Mouse (Mus musculus): ENCODE results near the gene Usp24. TPM values are rescaled to one million over a fixed set of nuclear protein-coding genes. Genes with fewer than 3 reads are reported as not detected.

Gene Usp24
- total RNA-seq, 1 experiment: 30.5 TPM

- Histone ChIP-seq H3K9ac (ENCODE audit: insufficient read depth, low read depth, low read length, poor library complexity, severe bottlenecking) (no peak overlapping the region), H3K27ac (ENCODE audit: insufficient read depth, low read depth, low read length, poor library complexity, severe bottlenecking) (no peak overlapping the region), H3K4me3 (ENCODE audit: insufficient read depth in 1 of 2, low read depth in 1 of 2, low read length in 2 of 2, poor library complexity in 1 of 2, severe bottlenecking in 1 of 2) (no peak overlapping the region), H3K9me3 (ENCODE audit: control insufficient read depth, insufficient read depth, low read depth, low read length) (no peaks in the 10 kb centered on the region), H3K36me3 (ENCODE audit: control insufficient read depth, insufficient read depth, low read length, poor library complexity, severe bottlenecking) (peaks cover 36% of the 10 kb centered on the region), H3K4me1 (ENCODE audit: control insufficient read depth in 2 of 2, insufficient read depth in 2 of 2, low read length in 2 of 2, poor library complexity in 1 of 2) (no peaks in the 10 kb centered on the region)
- in situ Hi-C loops (cut with MboI; ENCODE audit: low sequenced_read_pairs in 2 of 2, unreplicated experiment in 2 of 2): no loop called here
- TF ChIP-seq HCFC1 (IDR thresholded peaks at IDR 0.05; ENCODE audit: borderline replicate concordance, insufficient read depth, low read length): no peak
- peak; percentile 53; the same call in 1 of the 2 replicates for TF ChIP-seq ZNF384 (IDR thresholded peaks at IDR 0.05; ENCODE audit: low read depth, low read length)
- DNase-seq (ENCODE audit: low read depth, low spot score): peak; percentile 40
These were observed 120.5 kb downstream of the Usp24 start for GRCm38 (mm10) chr4:106436475-106436874.

GRCm38 (mm10) chr4:106437207-106437606, 121.2 kb downstream of the Usp24 start:
- no peaks in the 10 kb centered on the region for H3K9me3 ChIP-seq (ENCODE audit: control insufficient read depth, insufficient read depth, low read depth, low read length)
- H3K9ac ChIP-seq (ENCODE audit: insufficient read depth, low read depth, low read length, poor library complexity, severe bottlenecking): no peak overlapping the region
- TF ChIP-seq MAFK (IDR thresholded peaks at IDR 0.05; ENCODE audit: insufficient read depth, low read depth, low read length) (no peak), ZNF384 (IDR thresholded peaks at IDR 0.05; ENCODE audit: low read depth, low read length) (no peak), CHD2 (IDR thresholded peaks at IDR 0.05; ENCODE audit: low read depth, low read length) (no peak), ZC3H11A (IDR thresholded peaks at IDR 0.05; ENCODE audit: borderline replicate concordance, low read depth, low read length) (no peak), HCFC1 (IDR thresholded peaks at IDR 0.05; ENCODE audit: borderline replicate concordance, insufficient read depth, low read length) (no peak)
- H3K36me3 ChIP-seq (ENCODE audit: control insufficient read depth, insufficient read depth, low read length, poor library complexity, severe bottlenecking): peaks cover 36% of the 10 kb centered on the region
- no peak for DNase-seq (ENCODE audit: low read depth, low spot score)
- in situ Hi-C loops (cut with MboI; ENCODE audit: low sequenced_read_pairs in 2 of 2, unreplicated experiment in 2 of 2): no loop called here
- H3K4me1 ChIP-seq (ENCODE audit: control insufficient read depth in 2 of 2, insufficient read depth in 2 of 2, low read length in 2 of 2, poor library complexity in 1 of 2): no peaks in the 10 kb centered on the region
- H3K4me3 ChIP-seq (ENCODE audit: insufficient read depth in 1 of 2, low read depth in 1 of 2, low read length in 2 of 2, poor library complexity in 1 of 2, severe bottlenecking in 1 of 2): no peak overlapping the region
- no peak overlapping the region for H3K27ac ChIP-seq (ENCODE audit: insufficient read depth, low read depth, low read length, poor library complexity, severe bottlenecking)

DNA sequence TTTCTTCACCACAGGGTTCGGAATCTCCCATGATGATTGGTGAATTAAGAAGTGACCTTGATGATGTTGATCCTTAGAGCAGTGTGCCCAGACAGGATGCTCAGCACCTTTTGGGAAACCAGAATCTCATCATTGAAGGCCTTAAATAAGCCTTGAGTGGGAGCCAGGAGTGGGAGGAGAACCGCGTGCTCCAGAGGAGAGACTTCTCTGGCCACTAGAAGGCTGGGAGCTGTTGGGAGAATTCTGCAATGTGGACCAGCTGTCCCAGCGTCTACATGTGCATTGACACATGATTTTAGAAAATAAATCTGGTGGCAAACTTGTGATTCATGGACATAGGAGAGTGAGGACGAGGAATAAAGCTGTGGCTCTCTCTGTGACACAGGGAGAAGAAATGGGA, 122.8 kb downstream of the Usp24 start:
- Histone ChIP-seq H3K4me1 (ENCODE audit: control insufficient read depth in 2 of 2, insufficient read depth in 2 of 2, low read length in 2 of 2, poor library complexity in 1 of 2) (no peaks in the 10 kb centered on the region), H3K9me3 (ENCODE audit: control insufficient read depth, insufficient read depth, low read depth, low read length) (no peaks in the 10 kb centered on the region), H3K9ac (ENCODE audit: insufficient read depth, low read depth, low read length, poor library complexity, severe bottlenecking) (no peak overlapping the region), H3K4me3 (ENCODE audit: insufficient read depth in 1 of 2, low read depth in 1 of 2, low read length in 2 of 2, poor library complexity in 1 of 2, severe bottlenecking in 1 of 2) (no peak overlapping the region), H3K36me3 (ENCODE audit: control insufficient read depth, insufficient read depth, low read length, poor library complexity, severe bottlenecking) (peaks cover 38% of the 10 kb centered on the region), H3K27ac (ENCODE audit: insufficient read depth, low read depth, low read length, poor library complexity, severe bottlenecking) (no peak overlapping the region)
- DNase-seq (ENCODE audit: low read depth, low spot score): no peak
- TF ChIP-seq MAFK (IDR thresholded peaks at IDR 0.05; ENCODE audit: insufficient read depth, low read depth, low read length) (no peak), ZNF384 (IDR thresholded peaks at IDR 0.05; ENCODE audit: low read depth, low read length) (no peak), HCFC1 (IDR thresholded peaks at IDR 0.05; ENCODE audit: borderline replicate concordance, insufficient read depth, low read length) (no peak), CHD2 (IDR thresholded peaks at IDR 0.05; ENCODE audit: low read depth, low read length) (no peak), ZC3H11A (IDR thresholded peaks at IDR 0.05; ENCODE audit: borderline replicate concordance, low read depth, low read length) (no peak)
- in situ Hi-C loops (cut with MboI; ENCODE audit: low sequenced_read_pairs in 2 of 2, unreplicated experiment in 2 of 2): no loop called here

DNA sequence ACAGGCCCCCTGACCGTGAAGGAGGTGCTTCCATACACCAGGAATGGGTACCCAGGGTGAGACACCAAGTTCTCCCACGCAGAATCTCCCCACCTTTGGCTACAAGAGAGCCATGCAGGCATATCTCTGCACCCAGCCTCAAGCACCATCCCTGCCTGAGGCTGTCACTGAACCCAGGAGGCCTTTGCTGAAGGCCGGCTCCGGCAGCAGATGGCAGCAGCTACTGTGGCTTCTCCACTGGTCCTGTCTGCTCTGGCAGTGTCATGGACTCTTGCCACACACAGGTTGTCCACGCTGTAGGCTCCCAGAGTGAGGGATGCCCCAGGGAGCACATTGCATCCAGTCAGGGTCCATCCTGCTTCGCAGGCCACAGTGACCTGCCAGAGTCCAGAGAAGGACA, 127.2 kb downstream of the Usp24 start:
- peaks cover 0 to 3% of the 10 kb centered on the region in 2 experiments; a peak in 1 of 4 replicates for H3K4me1 ChIP-seq (ENCODE audit: control insufficient read depth in 2 of 2, insufficient read depth in 2 of 2, low read length in 2 of 2, poor library complexity in 1 of 2)
- H3K4me3 ChIP-seq (ENCODE audit: insufficient read depth in 1 of 2, low read depth in 1 of 2, low read length in 2 of 2, poor library complexity in 1 of 2, severe bottlenecking in 1 of 2): no peak overlapping the region
- in situ Hi-C loops (cut with MboI; ENCODE audit: low sequenced_read_pairs in 2 of 2, unreplicated experiment in 2 of 2): no loop called here
- H3K9me3 ChIP-seq (ENCODE audit: control insufficient read depth, insufficient read depth, low read depth, low read length): no peaks in the 10 kb centered on the region
- peaks cover 19% of the 10 kb centered on the region for H3K36me3 ChIP-seq (ENCODE audit: control insufficient read depth, insufficient read depth, low read length, poor library complexity, severe bottlenecking)
- no peak for DNase-seq (ENCODE audit: low read depth, low spot score)
- H3K27ac ChIP-seq (ENCODE audit: insufficient read depth, low read depth, low read length, poor library complexity, severe bottlenecking): no peak overlapping the region
- H3K9ac ChIP-seq (ENCODE audit: insufficient read depth, low read depth, low read length, poor library complexity, severe bottlenecking): no peak overlapping the region
- no peak for TF ChIP-seq ZC3H11A (IDR thresholded peaks at IDR 0.05; ENCODE audit: borderline replicate concordance, low read depth, low read length)
- TF ChIP-seq HCFC1 (IDR thresholded peaks at IDR 0.05; ENCODE audit: borderline replicate concordance, insufficient read depth, low read length): no peak
- TF ChIP-seq ZNF384 (IDR thresholded peaks at IDR 0.05; ENCODE audit: low read depth, low read length): no peak
- no peak for TF ChIP-seq MAFK (IDR thresholded peaks at IDR 0.05; ENCODE audit: insufficient read depth, low read depth, low read length)
- TF ChIP-seq CHD2 (IDR thresholded peaks at IDR 0.05; ENCODE audit: low read depth, low read length): no peak

DNA sequence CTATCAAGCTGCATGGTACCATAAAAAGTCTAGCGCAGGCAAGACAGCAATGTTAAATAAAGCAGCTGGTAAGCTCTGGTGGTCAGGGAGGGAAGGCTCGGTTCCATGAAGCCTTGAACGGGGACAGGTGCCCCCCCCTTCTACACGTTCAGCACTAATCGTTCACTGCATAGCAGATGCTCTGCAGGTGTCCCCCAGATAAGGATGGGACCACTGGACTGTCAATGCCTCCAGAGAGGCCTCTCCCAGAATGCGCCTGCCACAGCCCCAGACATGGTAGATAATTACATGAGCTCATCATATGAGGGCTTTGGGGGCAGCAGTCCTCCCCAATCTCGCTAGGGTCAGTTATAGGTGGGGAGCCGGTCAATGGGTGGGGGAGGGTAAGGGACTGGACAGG, 133.3 kb downstream of the Usp24 start:
- in situ Hi-C loops (cut with MboI; ENCODE audit: low sequenced_read_pairs in 2 of 2, unreplicated experiment in 2 of 2): no loop called here
- no peaks in the 10 kb centered on the region for H3K9me3 ChIP-seq (ENCODE audit: control insufficient read depth, insufficient read depth, low read depth, low read length)
- no peak for DNase-seq (ENCODE audit: low read depth, low spot score)

More for the DNA sequence above, 133.3 kb downstream of the Usp24 start:
- Histone ChIP-seq H3K4me3 (ENCODE audit: insufficient read depth in 1 of 2, low read depth in 1 of 2, low read length in 2 of 2, poor library complexity in 1 of 2, severe bottlenecking in 1 of 2) (no peak overlapping the region), H3K9ac (ENCODE audit: insufficient read depth, low read depth, low read length, poor library complexity, severe bottlenecking) (no peak overlapping the region), H3K27ac (ENCODE audit: insufficient read depth, low read depth, low read length, poor library complexity, severe bottlenecking) (no peak overlapping the region), H3K4me1 (ENCODE audit: control insufficient read depth in 2 of 2, insufficient read depth in 2 of 2, low read length in 2 of 2, poor library complexity in 1 of 2) (peaks cover 0 to 3% of the 10 kb centered on the region in 2 experiments; a peak in 1 of 4 replicates), H3K36me3 (ENCODE audit: control insufficient read depth, insufficient read depth, low read length, poor library complexity, severe bottlenecking) (no peaks in the 10 kb centered on the region)
- TF ChIP-seq HCFC1 (IDR thresholded peaks at IDR 0.05; ENCODE audit: borderline replicate concordance, insufficient read depth, low read length) (no peak), MAFK (IDR thresholded peaks at IDR 0.05; ENCODE audit: insufficient read depth, low read depth, low read length) (no peak), CHD2 (IDR thresholded peaks at IDR 0.05; ENCODE audit: low read depth, low read length) (no peak), ZC3H11A (IDR thresholded peaks at IDR 0.05; ENCODE audit: borderline replicate concordance, low read depth, low read length) (no peak), ZNF384 (IDR thresholded peaks at IDR 0.05; ENCODE audit: low read depth, low read length) (no peak)

All from ES-E14 (cell line).